Mouse (Mus musculus) left cerebral cortex, adult 6 months (tissue): ENCODE measurements around the gene Ttyh3. TPM values are rescaled to one million over a fixed set of nuclear protein-coding genes. Genes with fewer than 3 reads are reported as not detected.

ENCODE experiments used
- long read RNA-seq, 2 experiments: library from polyadenylated mRNA; unstranded; transcript quantifications; one replicate each; pipeline ENCODE4 v2.0.0; 2019 to 2020
- polyA plus RNA-seq: library from polyadenylated mRNA; unstranded; fragments of <200 nt; fragmentation: Nextera tagmentation; gene quantifications from 2 replicates; pipeline ENCODE4 v1.2.3, GENCODE M21; 2021

Gene Ttyh3
- polyA plus RNA-seq: 20.7 and 76.3 TPM in 2 replicates
- long read RNA-seq, experiment 1, partial matches to known transcripts: 0 of 7 reads
- long read RNA-seq, experiment 1, other reads (novel, unspliced or antisense): 7 of 7 reads
- long read RNA-seq, experiment 2, partial matches to known transcripts: 0 of 10 reads
- long read RNA-seq, experiment 2, other reads (novel, unspliced or antisense): 10 of 10 reads

DNA sequence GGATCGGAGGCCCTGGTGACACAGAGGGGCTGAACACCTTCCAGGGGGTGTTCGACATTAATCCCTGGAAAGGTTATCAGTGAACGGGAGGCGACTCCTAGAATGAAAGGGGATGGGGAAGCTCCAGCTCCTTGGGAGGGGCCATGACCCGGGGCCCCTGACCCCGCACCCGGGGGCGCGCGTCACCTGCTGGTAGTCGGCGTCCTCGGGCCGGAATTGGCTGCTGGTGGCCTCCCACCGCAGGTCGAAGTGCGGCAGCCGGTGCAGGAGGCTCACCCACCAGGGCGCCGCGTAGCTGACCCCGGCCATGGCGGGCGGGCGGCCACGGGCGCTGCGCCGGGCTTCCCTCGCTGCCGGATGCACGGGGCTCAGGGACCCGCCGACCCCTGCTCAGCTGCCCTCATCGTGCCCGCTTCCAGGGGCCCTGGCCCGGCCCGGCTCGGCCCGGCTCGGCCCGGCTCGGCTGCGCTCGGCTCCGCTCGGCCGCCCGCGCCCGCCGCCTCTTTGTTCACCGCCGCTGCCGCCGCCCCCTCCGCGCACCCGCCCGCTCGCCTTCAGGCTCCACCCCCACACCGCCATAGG is at the start of gene Ttyh3:
Ttyh3 (minus strand) TSS at position 513 of the 582 bp plus-strand sequence.

DNA sequence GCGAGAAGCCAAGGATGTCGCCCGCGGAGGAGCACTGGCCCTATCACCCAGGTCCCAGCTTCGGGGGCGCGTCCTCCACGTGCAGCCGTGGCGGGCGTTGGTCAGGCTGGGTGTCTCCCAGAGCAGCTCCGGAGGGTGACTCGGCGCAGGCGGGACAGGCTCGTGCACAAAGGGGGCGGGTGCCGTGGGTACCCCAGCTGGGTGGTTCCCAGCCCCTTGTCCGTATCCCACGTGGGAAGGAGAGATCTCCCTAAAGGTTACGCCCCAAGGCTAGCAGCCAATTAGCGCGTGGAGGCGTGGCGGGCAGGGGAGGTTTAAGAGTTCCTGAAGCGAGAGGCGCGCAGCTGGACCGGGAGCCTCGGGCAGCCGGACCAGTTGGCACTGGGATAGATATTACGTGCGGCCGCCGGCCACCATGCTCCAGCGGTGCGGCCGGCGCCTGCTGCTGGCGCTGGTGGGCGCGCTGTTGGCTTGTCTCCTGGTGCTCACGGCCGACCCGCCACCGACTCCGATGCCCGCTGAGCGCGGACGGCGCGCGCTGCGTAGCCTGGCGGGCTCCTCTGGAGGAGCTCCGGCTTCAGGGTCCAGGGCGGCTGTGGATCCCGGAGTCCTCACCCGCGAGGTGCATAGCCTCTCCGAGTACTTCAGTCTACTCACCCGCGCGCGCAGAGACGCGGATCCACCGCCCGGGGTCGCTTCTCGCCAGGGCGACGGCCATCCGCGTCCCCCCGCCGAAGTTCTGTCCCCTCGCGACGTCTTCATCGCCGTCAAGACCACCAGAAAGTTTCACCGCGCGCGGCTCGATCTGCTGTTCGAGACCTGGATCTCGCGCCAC is 41.6 kb downstream of the Ttyh3 start, which contains the start of gene Lfng:
Lfng (plus strand) TSS at position 320 of the 835 bp plus-strand sequence.

Other genes starting within 250 kb of the Ttyh3 start
- 14.2 and 55.0 TPM in 2 replicates for gene Eif3b, start 229.7 kb downstream of the Ttyh3 start, polyA plus RNA-seq
- not detected in 2 replicates for gene Gm4869, start 203.4 kb downstream of the Ttyh3 start, polyA plus RNA-seq
- gene Chst12, start 143.5 kb downstream of the Ttyh3 start, polyA plus RNA-seq: 21.9 and 25.6 TPM in 2 replicates
- 0.61 and 0.83 TPM in 2 replicates for gene Grifin, start 84.0 kb downstream of the Ttyh3 start, polyA plus RNA-seq
- 3.9 and 4.0 TPM in 2 replicates for gene Lfng, start 41.7 kb downstream of the Ttyh3 start, polyA plus RNA-seq
- 5.4 and 6.0 TPM in 2 replicates for gene Iqce, start 53.3 kb upstream of the Ttyh3 start, polyA plus RNA-seq
- gene Brat1, start 56.0 kb upstream of the Ttyh3 start, polyA plus RNA-seq: 7.8 and 8.1 TPM in 2 replicates
- gene Amz1, start 75.1 kb upstream of the Ttyh3 start, polyA plus RNA-seq: 6.8 and 7.0 TPM in 2 replicates
- gene Gna12, start 181.4 kb upstream of the Ttyh3 start, polyA plus RNA-seq: 13.4 and 14.2 TPM in 2 replicates